Mouse (Mus musculus): ENCODE data around the gene Dbx2. TPM values are rescaled to one million over a fixed set of nuclear protein-coding genes. Genes with fewer than 3 reads are reported as not detected.
A peak's percentile ranks its signal among the peaks of the same experiment; 100 is the strongest.

Dbx2 gene
- polyA plus RNA-seq, 1 experiment from 2014 or later: 0.34 TPM

DNA sequence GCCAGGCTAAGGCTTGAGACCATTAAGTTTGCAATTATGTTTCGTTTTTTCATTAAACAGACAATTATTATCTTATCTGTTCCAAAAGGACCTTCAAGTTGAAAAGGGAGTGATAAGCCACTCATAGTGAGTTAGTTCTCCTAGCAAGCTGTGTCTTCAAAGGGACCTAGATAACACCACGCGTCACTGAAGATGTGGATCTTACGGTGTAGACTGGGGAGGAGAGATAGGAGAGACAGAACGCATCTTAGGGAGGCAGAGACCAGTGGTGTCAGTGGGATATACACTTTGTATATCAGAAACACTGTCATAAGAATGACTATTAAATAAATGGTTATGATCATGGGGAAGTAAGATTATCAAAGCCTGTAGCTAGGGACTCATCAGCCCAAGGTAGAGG is 4.6 kb upstream of the Dbx2 start:
- Histone ChIP-seq H3K4me1 (replicated peaks) (no peaks in the 10 kb centered on the region), H3K27me3 (replicated peaks) (peaks cover under 1% of the 10 kb centered on the region; the same call in 1 of the 2 replicates), H3K9ac (no peak overlapping the region), H3K9me3 (no peaks in the 10 kb centered on the region), H3K4me2 (replicated peaks) (no peak overlapping the region), H3K4me3 (replicated peaks) (no peak overlapping the region), H3K36me3 (no peaks in the 10 kb centered on the region), H3K27ac (no peak overlapping the region)
- no peak for ATAC-seq
- 80% methylated on average over 5 of the region's 5 CpGs for WGBS

DNA sequence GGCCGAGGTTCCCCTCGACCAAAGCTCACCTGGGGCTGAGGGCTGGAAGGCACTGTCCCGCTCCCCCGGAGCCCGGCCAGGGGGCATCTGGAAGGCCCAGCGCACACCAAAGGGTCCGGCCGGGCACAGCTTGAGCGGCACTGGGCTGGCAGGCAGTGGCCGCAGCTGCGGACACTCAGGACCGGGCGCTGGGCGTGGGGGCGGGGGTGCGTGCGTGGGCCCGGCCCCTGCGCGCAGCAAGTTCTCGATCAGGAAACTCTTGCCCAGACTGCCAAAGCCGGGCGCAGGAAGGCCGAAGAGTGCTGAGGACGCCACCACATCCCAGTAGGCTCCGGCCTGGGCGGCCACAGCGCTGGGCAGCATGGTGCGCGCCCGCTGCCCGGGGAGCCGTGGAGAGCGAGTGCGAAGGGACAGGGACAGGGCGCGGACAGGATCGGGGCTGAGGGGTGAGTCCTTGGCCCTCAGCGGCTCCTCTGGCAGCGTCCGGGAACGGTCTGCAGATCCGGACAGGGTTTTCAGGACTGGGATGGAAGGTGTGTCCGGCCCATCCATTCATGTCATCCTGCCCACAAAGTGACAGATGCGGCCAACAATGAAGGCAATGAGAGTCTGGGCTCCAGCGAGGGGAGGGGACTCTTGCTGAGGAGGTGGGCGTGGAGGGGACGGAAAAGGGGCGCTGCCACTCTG is 1.4 kb downstream of the Dbx2 start:
- peak overlapping the region; percentile 13; the same call in 1 of the 2 replicates for H3K9ac ChIP-seq
- ATAC-seq: no peak
- peaks cover 50% of the 10 kb centered on the region for H3K27me3 ChIP-seq (replicated peaks)

DNA sequence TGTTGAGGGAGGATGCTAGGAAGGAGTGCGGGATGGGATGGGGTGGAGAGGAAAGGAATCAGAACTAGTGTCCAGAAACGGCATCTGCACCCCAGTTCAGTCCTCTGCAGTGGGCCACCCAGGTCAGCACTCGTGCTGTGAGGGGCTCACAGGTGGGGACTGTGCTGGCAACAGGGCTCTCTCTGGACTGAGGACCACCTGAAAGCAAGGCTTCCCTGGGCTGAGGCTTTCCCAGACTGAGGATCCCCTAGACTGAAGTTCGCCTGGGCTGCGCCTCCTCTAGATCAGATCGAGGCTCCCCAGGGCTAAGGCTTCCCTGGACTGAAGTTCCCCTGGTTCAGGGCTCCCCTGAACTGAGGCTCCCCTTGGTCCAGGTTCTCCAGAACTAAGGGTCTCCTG is 1.9 kb downstream of the Dbx2 start:
- H3K4me3 ChIP-seq (replicated peaks): peak overlapping the region; percentile 31; the same call in 1 of the 2 replicates
- H3K9ac ChIP-seq: no peak overlapping the region
- H3K4me1 ChIP-seq (replicated peaks): peaks cover 9% of the 10 kb centered on the region
- H3K9me3 ChIP-seq: no peaks in the 10 kb centered on the region
- 5% methylated on average over 6 of the region's 6 CpGs for WGBS
- no peaks in the 10 kb centered on the region for H3K36me3 ChIP-seq
- H3K27ac ChIP-seq: no peak overlapping the region
- peak overlapping the region; percentile 72 for H3K4me2 ChIP-seq (replicated peaks)
- no peak for ATAC-seq
- peaks cover 53% of the 10 kb centered on the region for H3K27me3 ChIP-seq (replicated peaks)

More for the DNA sequence above, 1.4 kb downstream of the Dbx2 start:
- Histone ChIP-seq H3K36me3 (no peaks in the 10 kb centered on the region), H3K4me3 (replicated peaks) (peak overlapping the region; percentile 31), H3K4me1 (replicated peaks) (peaks cover 9% of the 10 kb centered on the region), H3K9me3 (no peaks in the 10 kb centered on the region), H3K4me2 (replicated peaks) (peak overlapping the region; percentile 72), H3K27ac (no peak overlapping the region)
- WGBS: 1% methylated on average over 49 of the region's 49 CpGs

DNA sequence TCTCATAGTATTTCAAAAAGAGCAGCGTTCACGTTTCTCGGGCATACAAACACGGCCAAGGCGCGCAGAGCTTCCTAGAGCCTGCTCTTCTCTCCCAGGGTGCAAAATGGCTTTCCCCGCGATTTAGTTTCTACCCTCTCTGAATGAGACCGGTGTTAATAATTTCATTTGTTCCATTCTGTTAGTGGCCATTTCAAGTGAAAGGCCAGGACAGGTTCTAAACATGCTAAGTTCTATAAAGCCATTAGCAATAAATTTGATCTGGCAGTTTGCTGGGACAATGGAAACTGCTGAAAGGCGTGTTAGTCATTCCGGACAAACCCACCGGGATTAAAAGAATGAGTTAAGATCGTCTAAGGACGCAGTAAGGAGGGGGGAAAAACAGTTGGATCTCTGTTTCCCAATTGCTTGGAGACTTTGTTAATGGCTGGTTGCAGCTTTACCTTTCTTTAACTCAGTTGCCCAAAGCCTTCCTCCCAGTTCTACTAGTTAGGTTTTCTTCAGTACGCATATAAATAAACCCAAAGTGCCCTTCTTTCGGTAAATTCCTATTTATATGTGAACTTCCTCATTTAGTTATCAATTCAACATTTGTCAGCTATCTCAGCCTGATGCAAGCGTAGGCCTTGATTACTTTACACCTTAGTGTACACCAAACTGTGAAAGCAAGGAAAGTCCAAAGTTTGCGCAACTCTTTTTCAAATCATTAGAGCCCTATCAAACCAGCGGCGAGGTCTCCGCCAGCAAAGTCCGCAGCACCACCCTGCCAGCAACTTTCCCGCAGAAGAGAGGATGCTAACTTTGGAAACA is 2.7 kb downstream of the Dbx2 start:
- Histone ChIP-seq H3K4me1 (replicated peaks) (peaks cover 9% of the 10 kb centered on the region), H3K9me3 (no peaks in the 10 kb centered on the region), H3K27me3 (replicated peaks) (peaks cover 53% of the 10 kb centered on the region), H3K27ac (no peak overlapping the region), H3K9ac (no peak overlapping the region), H3K4me2 (replicated peaks) (no peak overlapping the region), H3K4me3 (replicated peaks) (no peak overlapping the region), H3K36me3 (no peaks in the 10 kb centered on the region)
- ATAC-seq: no peak
- WGBS: 8% methylated on average over 23 of the region's 23 CpGs

DNA sequence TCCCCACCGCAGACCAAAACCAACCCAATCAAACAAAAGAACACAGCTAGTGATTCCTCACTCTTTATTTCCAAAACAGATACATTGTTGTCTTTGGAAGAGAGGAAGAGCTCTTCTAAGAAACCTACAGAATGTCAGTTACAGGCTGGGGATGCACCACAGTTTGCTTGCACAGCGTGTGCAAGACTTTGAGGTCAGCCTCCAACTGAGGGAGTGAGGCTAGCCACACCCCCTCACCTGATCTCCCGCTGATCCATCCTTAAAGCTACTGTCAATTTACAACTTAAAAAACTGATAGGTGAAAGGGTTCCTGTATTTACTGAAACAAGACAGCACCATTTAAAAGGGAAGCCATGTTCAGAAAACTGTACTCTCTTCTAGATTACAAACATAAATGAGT is 3.9 kb downstream of the Dbx2 start:
- 6% methylated on average over 3 of the region's 3 CpGs for WGBS
- H3K9me3 ChIP-seq: no peaks in the 10 kb centered on the region
- H3K27ac ChIP-seq: no peak overlapping the region
- H3K4me2 ChIP-seq (replicated peaks): no peak overlapping the region
- ATAC-seq: no peak
- H3K36me3 ChIP-seq: no peaks in the 10 kb centered on the region
- peaks cover 9% of the 10 kb centered on the region for H3K4me1 ChIP-seq (replicated peaks)
- no peak overlapping the region for H3K4me3 ChIP-seq (replicated peaks)
- H3K27me3 ChIP-seq (replicated peaks): peaks cover 53% of the 10 kb centered on the region
- H3K9ac ChIP-seq: no peak overlapping the region

DNA sequence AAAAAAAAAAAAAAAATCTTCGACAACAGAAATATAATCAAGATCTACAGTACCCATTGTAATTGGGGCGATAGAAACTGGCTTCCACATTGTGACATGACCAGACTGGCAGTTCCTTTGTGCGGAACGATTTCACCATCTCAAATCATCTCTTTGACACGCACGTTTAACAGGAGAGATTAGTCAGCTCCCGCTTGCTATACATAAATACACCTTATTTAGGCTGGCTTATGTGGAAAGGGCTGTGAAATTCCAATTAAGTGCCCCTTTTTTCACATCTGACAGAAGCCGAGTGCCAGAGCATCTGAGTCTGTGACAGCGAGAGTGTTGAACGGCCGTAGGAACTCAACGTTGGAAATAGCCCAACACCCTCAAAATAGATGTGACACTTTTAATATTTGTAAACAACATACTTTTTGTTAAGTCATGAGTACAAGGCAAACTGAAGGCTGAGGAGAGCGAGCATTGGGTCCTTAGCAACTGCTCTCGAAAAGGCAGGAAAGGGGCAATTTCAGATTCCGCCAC is 12.2 kb downstream of the Dbx2 start:
- Histone ChIP-seq H3K36me3 (no peaks in the 10 kb centered on the region), H3K4me2 (replicated peaks) (no peak overlapping the region), H3K27ac (no peak overlapping the region), H3K4me3 (replicated peaks) (no peak overlapping the region), H3K4me1 (replicated peaks) (no peaks in the 10 kb centered on the region), H3K27me3 (replicated peaks) (no peaks in the 10 kb centered on the region), H3K9ac (no peak overlapping the region), H3K9me3 (no peaks in the 10 kb centered on the region)
- 74% methylated on average over 15 of the region's 15 CpGs for WGBS
- ATAC-seq: no peak

DNA sequence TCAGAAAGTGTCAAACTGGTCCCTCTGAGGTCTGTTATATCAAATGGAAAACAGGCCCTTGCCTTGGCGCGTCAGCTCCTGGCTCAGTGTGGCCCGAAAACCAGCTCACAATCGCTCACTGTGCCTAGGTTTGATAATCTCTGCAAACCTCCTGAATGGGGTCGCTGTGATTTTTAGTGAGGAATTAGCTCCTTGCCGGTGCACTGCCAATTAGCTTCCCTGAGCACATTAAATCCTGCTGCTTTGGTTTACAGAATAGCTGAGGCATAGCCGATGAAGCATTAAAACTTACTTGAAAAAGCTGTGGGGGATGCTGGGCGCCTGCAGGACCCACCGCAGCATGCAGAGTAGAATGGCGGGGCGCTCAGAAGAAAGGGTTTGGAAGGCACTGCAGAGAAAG is 15.4 kb downstream of the Dbx2 start:
- Histone ChIP-seq H3K36me3 (no peaks in the 10 kb centered on the region), H3K27ac (no peak overlapping the region), H3K4me3 (replicated peaks) (no peak overlapping the region), H3K4me2 (replicated peaks) (no peak overlapping the region), H3K27me3 (replicated peaks) (no peaks in the 10 kb centered on the region), H3K9me3 (no peaks in the 10 kb centered on the region), H3K9ac (no peak overlapping the region), H3K4me1 (replicated peaks) (no peaks in the 10 kb centered on the region)
- WGBS: 30% methylated on average over 11 of the region's 11 CpGs
- no peak for ATAC-seq

DNA sequence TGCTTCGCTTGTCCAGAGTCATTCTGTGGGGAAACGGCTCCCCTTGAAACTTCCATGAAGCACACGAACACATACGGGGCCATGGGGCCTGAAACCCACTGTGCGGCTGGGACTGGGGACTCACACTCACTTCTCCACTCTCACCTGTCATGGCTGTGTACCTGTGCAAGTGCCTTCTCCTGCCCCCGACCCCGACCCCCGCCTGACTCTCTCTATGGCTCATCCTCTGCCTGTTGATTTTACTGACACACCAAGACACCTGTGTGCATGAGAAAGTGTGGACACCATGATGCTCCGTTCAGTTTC is 16.0 kb downstream of the Dbx2 start:
- WGBS: 76% methylated on average over 9 of the region's 9 CpGs

DNA sequence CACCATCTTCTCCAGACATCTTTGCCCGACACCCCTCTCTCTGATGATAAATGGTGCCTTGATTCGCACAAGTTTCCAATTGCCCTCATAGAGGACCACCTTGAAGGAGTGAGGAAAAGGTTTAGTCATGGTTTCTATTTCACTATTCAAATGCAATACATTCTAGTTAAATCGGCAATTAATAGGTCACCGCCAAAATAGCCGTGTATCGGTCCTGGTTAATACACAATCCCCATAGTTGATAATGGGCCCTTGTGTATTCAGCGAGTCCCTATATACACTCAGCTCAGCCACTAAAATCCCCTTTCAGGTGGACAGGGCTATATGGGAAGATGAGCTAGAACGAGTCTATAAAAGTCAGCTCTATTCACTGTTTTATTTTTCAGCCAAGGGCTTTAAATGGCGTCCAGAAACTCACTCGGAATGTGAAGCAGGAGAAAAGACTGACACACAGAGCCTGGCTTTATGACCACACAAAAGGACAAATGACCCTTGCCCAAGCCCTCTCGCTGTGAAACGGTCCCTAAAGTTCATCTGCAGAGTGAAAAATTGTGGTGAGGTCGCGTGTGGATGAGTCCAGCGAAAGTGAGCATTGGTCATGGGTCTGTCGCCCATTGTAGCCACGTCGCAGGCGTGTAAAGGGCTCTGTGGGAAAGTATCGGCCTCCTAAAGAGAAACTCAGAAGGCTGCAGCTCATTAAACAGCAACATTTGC is 16.5 kb downstream of the Dbx2 start:
- Histone ChIP-seq H3K9ac (no peak overlapping the region), H3K4me3 (replicated peaks) (no peak overlapping the region), H3K4me2 (replicated peaks) (no peak overlapping the region), H3K27me3 (replicated peaks) (no peaks in the 10 kb centered on the region), H3K27ac (no peak overlapping the region), H3K36me3 (no peaks in the 10 kb centered on the region), H3K9me3 (no peaks in the 10 kb centered on the region), H3K4me1 (replicated peaks) (no peaks in the 10 kb centered on the region)
- ATAC-seq: no peak
- 68% methylated on average over 20 of the region's 20 CpGs for WGBS

More for the DNA sequence above, 16.0 kb downstream of the Dbx2 start:
- H3K36me3 ChIP-seq: no peaks in the 10 kb centered on the region
- H3K4me2 ChIP-seq (replicated peaks): no peak overlapping the region
- no peaks in the 10 kb centered on the region for H3K9me3 ChIP-seq
- no peak overlapping the region for H3K27ac ChIP-seq
- no peak overlapping the region for H3K9ac ChIP-seq
- H3K4me1 ChIP-seq (replicated peaks): no peaks in the 10 kb centered on the region
- no peak for ATAC-seq
- no peaks in the 10 kb centered on the region for H3K27me3 ChIP-seq (replicated peaks)
- no peak overlapping the region for H3K4me3 ChIP-seq (replicated peaks)

DNA sequence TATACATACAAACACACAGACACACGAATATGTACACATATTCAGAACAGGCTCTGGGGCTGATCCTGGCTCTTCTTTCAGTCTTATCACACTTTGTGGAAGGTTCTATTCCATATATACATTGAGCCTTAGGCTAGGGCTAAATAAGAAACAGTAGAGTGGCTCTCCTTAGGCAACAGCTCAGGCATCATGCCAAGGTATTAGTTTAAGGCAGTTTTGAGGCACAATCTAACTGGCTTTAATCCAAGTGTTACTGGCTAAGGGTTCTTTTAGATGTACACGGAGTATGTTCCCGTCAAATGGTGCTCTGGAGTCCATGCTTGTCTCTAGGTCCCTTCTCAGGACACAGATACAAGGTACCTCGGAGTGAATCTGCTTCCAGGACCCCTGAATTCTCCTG is 31.4 kb downstream of the Dbx2 start:
- no peaks in the 10 kb centered on the region for H3K4me1 ChIP-seq (replicated peaks)
- no peaks in the 10 kb centered on the region for H3K27me3 ChIP-seq (replicated peaks)
- no peaks in the 10 kb centered on the region for H3K36me3 ChIP-seq
- H3K27ac ChIP-seq: no peak overlapping the region
- ATAC-seq: no peak
- 81% methylated on average over 4 of the region's 4 CpGs for WGBS
- H3K9ac ChIP-seq: no peak overlapping the region
- H3K9me3 ChIP-seq: no peaks in the 10 kb centered on the region
- no peak overlapping the region for H3K4me3 ChIP-seq (replicated peaks)
- H3K4me2 ChIP-seq (replicated peaks): no peak overlapping the region

DNA sequence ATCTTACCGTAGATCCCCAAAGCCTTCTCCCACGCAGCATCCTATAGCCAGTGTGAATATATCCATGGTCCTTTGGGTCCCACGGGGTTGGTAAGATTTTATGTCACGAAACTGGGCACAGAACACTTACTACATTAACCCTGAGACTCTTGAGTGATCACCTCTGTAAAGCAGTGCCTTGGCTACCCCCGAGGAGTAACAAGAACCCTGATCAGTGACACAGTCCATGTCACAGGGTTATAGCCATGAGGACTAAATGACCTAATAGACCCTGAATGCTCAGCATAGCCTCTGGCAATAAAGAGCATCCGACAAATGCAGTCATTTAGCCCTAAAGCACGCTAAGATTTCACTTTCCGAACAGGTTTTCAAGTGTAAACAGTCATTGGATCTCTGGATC is 33.0 kb downstream of the Dbx2 start:
- no peaks in the 10 kb centered on the region for H3K4me1 ChIP-seq (replicated peaks)
- H3K4me2 ChIP-seq (replicated peaks): no peak overlapping the region
- no peaks in the 10 kb centered on the region for H3K27me3 ChIP-seq (replicated peaks)
- ATAC-seq: no peak
- no peaks in the 10 kb centered on the region for H3K36me3 ChIP-seq
- no peak overlapping the region for H3K4me3 ChIP-seq (replicated peaks)
- 65% methylated on average over 8 of the region's 8 CpGs for WGBS
- no peak overlapping the region for H3K9ac ChIP-seq
- no peak overlapping the region for H3K27ac ChIP-seq
- H3K9me3 ChIP-seq: no peaks in the 10 kb centered on the region

DNA sequence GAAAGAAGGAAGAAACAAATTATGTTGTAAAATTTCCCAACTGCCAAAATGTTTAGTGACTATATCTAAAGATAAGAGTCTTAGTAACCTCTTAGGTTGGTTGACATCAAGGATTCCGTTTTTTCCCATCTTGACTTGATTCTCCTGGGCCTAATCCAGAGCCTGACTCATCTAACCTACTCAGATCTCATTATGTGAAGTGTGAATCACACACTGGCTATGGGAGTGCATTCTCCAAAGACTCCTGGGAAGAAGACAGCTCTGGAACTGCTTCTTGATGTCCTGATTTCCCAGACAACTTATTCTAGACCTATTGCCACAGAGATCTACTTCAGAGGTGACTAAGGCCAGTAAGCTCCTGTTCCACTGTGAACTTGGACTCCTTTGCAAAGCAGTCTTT is 43.2 kb downstream of the Dbx2 start:
- no peak overlapping the region for H3K27ac ChIP-seq
- H3K4me3 ChIP-seq (replicated peaks): no peak overlapping the region
- no peak for ATAC-seq
- WGBS: 71% methylated on average over 1 of the region's 1 CpGs
- H3K4me2 ChIP-seq (replicated peaks): no peak overlapping the region
- no peak overlapping the region for H3K9ac ChIP-seq
- no peaks in the 10 kb centered on the region for H3K9me3 ChIP-seq
- no peaks in the 10 kb centered on the region for H3K36me3 ChIP-seq
- H3K27me3 ChIP-seq (replicated peaks): no peaks in the 10 kb centered on the region
- no peaks in the 10 kb centered on the region for H3K4me1 ChIP-seq (replicated peaks)

Data from intestine, embryonic 15.5 days (tissue).